Mouse (Mus musculus): ENCODE results near the gene Gm10471.
"Not testable (repeated sequence)": the region's sequence is repeated elsewhere in the genome, so short reads cannot be mapped to it uniquely, and the experiment has no call there.

Gm10471 gene

DNA sequence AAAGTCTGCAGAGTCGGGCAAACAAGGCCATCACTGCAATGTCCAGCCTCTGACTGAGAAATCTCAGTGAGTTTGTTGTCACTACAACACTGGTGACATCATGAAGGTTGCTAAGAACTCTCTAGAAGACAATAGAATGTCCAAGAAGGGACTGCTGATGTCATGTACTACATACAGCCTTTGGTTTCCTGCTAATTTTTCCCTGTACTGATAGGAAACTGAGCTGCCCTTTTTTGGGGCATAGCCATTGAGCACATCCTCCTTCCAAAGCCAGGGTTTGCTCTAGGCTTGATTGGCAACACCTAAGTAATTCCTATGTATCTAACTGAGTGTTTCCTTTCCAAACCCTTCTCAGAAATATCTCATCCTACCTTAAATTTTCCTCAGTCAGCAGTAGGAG lies at the start of gene Gm10471:
Gm10471 (minus strand) TSS at position 101 of the 400 bp plus-strand sequence.
- DNase-seq (ENCODE audit: low spot score) = not testable (repeated sequence)

DNA sequence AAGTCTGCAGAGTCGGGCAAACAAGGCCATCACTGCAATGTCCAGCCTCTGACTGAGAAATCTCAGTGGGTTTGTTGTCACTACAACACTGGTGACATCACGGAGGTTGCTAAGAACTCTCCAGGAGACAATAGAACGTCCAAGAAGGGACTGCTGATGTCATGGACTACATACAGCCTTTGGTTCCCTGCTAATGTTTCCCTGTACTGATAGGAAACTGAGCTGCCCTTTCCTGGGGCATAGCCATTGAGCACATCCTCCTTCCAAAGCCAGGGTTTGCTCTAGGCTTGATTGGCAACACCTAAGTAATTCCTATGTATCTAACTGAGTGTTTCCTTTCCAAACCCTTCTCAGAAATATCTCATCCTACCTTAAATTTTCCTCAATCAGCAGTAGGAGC lies 32.2 kb upstream of the Gm10471 start, which contains the start of gene Gm10220:
Gm10220 (minus strand) TSS at position 101 of the 400 bp plus-strand sequence.
- not testable (repeated sequence) for DNase-seq (ENCODE audit: low spot score)

DNA sequence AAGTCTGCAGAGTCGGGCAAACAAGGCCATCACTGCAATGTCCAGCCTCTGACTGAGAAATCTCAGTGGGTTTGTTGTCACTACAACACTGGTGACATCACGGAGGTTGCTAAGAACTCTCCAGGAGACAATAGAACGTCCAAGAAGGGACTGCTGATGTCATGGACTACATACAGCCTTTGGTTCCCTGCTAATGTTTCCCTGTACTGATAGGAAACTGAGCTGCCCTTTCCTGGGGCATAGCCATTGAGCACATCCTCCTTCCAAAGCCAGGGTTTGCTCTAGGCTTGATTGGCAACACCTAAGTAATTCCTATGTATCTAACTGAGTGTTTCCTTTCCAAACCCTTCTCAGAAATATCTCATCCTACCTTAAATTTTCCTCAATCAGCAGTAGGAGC lies 16.2 kb upstream of the Gm10471 start, which contains the start of gene 5031410I06Rik:
5031410I06Rik (minus strand) TSS at position 101 of the 400 bp plus-strand sequence.
- DNase-seq (ENCODE audit: low spot score) = not testable (repeated sequence)

DNA sequence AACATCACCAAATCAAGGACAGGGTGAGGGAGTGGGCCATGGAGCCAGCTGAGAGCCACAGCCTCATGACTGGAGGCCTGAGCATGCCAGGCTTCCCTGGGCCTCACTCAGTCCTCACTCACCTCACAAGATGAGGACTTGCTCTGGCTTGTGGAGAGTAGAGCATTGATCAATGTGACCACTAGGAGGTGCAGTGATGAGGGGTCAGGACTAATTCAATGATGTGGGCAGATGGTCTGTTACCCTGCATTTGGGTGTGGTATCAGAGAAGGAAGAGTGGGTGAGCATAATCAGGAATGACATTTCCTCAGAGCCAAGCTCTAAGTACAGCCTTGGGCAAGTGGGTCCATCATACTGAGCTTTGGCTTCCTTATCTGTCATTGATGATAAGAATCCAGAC lies 10.1 kb downstream of the Gm10471 start:
- DNase-seq (ENCODE audit: low spot score) = not testable (repeated sequence)

DNA sequence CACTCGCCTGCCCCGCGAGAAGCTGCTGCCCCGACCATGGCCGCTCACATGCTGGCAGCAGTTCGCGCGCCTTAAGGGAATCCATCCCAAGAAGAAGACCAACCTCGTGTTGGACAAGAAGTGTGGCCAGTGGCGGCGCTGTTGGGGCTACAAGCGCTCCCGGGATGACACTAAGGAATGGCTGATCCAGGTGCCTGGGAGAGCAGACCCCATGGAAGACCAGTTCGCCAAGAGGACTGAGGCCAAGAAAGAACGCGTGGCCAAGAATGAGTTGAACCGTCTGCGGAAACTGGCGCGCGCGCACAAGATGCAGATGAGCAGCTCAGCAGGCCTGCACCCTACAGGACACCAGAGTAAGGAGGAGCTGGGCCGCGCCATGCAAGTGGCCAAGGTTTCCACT lies 18.4 kb downstream of the Gm10471 start:
- DNase-seq (ENCODE audit: low spot score) = no peak

GRCm38 (mm10) chr5:26058481-26058880 lies 30.6 kb downstream of the Gm10471 start, which contains the start of gene Gm7347:
Gene Gm7347 (minus strand): TSS chr5:26058581.
- DNase-seq (ENCODE audit: low spot score) = not testable (repeated sequence)

- not testable (repeated sequence) for DNase-seq (ENCODE audit: low spot score)
These were observed 49.6 kb downstream of the Gm10471 start, which contains the start of gene Speer4a for GRCm38 (mm10) chr5:26039458-26039857. Gene Speer4a (minus strand): TSS chr5:26039558.

All from spleen, adult 12 weeks (tissue).